Mouse (Mus musculus) cerebellum, postnatal 10 days (tissue): ENCODE measurements at regions not wholly inside any gene's neighbourhood (a gene's known extent, or its start where the extent isn't known, plus 50 kb on each side); places are given as distances from the start of the nearest gene placed in this dataset.

Experiments used
- DNase-seq, 2 experiments: peaks; one replicate each; pipeline ENCODE4 v3.0.0; 2021; ENCODE audit warnings: mixed read lengths in 2 of 2

GRCm38 (mm10) chr1:128824916-128825683, 233.0 kb upstream of the Cxcr4 start:
- peak; percentile 38 to 61 for DNase-seq

GRCm38 (mm10) chr1:128824235-128824634, 232.1 kb upstream of the Cxcr4 start:
- DNase-seq: peak; percentile 93 to 94

DNA sequence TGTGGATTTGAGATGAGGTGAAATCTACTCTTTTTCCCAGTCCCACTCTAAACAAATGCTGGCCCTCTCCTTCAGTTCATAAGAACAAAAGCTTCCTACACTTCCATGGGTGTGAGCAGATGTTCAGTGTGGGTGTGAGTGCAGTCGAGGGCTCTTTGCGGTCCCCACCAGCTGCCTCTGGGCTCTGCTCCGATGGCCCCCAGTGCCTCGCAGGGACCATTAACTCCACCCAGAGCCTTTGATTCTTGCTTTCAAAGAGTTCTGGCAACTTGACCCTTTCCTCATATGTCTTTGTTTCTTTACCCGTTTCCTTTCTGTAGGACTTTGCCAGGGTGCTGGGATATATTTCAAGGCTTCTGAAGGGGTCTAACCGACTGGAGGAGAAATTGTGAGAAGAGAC, 229.9 kb upstream of the Cxcr4 start:
- no peak for DNase-seq

DNA sequence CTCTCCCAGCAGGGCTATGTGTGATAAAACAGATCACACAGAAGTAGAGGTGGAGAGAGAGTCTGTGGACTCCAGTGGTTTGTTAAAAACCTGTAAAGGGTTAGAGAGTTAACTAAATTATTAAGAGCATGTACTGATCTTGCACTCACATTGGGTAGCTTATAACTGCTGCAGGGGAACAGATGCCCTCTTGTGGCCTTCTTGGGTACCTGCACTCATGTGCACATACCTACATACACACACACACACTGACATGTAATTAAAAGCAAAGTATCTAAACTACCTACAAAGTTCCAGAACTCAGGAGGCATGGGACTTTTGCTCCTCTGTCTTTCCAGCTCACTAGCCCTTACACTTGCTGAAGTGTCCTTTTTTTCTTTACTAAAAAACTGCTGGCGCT, 228.4 kb upstream of the Cxcr4 start:
- no peak for DNase-seq

GRCm38 (mm10) chr1:128819611-128820010, 227.5 kb upstream of the Cxcr4 start:
- DNase-seq: no peak

GRCm38 (mm10) chr1:128813379-128813778, 221.3 kb upstream of the Cxcr4 start:
- no peak for DNase-seq

GRCm38 (mm10) chr1:128810860-128811259, 218.8 kb upstream of the Cxcr4 start:
- DNase-seq: no peak

DNA sequence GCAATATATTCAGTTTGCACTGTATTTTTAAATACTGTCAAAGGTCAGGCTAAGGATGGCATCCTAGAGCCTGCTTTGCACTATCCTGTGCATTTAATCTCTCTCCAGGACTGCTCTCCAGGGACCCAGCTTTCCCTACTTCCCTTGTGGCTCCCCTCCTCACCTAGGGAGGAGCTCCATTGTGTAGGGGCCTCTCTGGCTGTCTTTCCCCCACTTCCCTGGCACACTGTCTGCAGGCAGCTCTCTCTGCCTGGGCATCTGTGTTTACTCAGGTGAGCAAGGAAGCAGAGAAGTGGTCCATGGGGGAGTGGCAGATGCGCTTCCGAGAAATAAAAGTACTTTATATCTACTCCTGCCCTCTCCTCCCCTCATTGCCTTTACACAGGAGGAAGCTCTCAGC, 218.0 kb upstream of the Cxcr4 start:
- DNase-seq: no peak

GRCm38 (mm10) chr1:128809601-128810000, 217.5 kb upstream of the Cxcr4 start:
- peak; percentile 38 to 56 for DNase-seq

GRCm38 (mm10) chr1:128808599-128808998, 216.5 kb upstream of the Cxcr4 start:
- DNase-seq: no peak

GRCm38 (mm10) chr1:128805687-128806653, 213.9 kb upstream of the Cxcr4 start:
- DNase-seq: peak; percentile 42 to 44

DNA sequence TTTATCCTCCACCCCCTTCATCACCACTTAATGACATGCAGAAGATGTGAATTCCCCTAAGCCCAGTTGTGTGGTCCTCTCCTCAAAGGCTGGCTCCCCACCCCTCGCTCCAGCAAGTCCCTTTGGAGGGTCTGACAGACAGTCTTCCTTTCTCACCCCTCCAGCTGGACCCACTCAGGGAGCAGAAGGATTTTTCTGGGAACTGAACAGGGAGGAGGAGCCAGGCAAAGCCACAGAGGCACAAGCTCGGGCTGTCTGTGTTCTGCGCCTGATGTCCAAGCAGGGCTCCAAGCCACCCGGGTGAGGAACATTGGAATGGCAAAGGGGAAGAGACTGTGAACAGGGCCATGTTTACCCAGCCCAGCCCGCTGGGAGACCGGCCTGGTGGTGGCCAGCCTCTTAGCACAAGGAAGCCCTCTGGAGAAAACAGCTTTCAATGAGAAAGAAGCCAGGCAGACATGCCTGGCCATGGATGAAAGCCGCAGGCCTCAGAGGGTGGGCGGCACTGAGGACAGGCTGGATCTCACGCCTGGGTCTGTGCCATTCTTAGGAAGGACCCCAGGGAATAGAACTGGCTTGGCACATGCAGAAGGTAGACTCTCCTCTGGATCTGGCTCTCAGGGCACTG, 211.5 kb upstream of the Cxcr4 start:
- DNase-seq: peak; percentile 52 to 65

DNA sequence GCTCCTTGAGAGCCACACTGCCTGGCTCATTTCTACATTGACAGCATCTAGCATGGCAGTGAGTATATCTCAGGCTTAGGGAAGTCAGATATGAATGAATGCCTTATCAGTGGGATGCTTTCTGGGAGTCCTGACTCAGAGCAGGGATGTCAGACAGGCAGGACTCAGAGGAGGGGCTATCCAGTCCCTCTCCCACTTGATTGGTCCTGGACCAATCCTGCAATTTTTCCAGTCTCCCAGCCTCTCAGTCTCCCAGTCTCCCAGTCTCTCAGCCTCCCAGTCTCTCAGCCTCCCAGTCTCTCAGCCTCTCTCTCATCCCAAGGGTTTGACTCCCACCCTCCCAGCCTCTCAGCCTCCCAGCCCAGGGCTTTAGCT, 211.0 kb upstream of the Cxcr4 start:
- no peak for DNase-seq

- DNase-seq: no peak
Measured at GRCm38 (mm10) chr1:128798721-128799120, 206.6 kb upstream of the Cxcr4 start.

GRCm38 (mm10) chr1:128795654-128796053, 203.6 kb upstream of the Cxcr4 start:
- no peak for DNase-seq

- no peak for DNase-seq
Measured at GRCm38 (mm10) chr1:128790881-128791280, 198.8 kb upstream of the Cxcr4 start.

- peak; percentile 38 to 55 for DNase-seq
Measured at GRCm38 (mm10) chr1:128789567-128790335, 197.7 kb upstream of the Cxcr4 start.

- DNase-seq: peak in 1 of 2 experiments; percentile 22
Measured at GRCm38 (mm10) chr1:128788227-128788626, 196.1 kb upstream of the Cxcr4 start.

DNA sequence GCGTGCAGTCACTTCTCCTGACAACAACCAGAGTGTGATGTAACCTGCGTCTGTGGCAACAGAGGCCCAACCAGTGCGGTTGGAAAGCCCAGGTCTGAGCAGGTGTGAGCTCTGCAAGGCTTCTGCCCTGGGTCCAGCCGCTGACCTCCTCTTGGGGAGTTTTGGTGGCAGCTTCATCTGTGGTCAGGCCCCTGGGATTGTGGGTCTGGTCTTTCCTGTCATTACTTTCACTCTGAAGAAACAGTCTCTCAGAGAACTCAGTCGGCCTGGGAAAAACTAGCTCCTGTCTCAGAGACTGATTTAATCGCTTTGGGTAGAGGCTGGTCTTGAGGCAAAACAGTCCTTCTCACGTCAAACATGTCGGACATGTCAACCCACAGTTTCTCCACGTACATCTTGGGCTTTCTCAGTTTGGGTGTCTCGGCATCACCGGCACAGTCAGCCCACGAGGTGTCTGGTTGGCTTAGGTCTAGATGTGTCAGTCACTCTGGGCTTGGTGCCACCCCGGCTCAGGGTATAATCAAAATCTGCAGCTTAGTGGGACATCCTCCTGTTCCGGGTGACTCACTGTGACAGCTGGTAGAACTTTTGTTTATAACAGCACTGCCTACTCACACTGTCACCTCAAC, 195.0 kb upstream of the Cxcr4 start:
- peak; percentile 64 to 72 for DNase-seq

GRCm38 (mm10) chr1:128782286-128782685, 190.2 kb upstream of the Cxcr4 start:
- DNase-seq: no peak

DNA sequence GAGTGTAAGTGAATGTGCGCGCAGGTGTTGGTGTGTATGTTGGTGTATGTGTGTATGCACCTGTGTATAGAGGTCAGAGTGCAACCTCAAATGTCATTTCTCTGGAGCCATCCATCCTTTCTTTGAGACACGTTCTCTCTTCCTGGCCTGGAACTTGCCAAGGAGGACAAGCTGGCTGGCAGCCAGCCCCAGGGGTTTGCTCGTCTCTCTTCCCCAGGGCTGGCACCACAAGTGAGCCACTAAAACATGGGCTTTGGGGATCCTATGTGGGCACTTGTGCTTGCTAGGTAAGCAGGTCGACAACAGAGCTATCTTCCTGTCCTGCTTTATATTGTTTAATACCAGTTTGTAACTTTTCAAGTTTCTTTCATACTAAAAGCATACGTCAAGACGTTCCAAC, 189.8 kb upstream of the Cxcr4 start:
- DNase-seq: peak in 1 of 2 experiments; percentile 32

DNA sequence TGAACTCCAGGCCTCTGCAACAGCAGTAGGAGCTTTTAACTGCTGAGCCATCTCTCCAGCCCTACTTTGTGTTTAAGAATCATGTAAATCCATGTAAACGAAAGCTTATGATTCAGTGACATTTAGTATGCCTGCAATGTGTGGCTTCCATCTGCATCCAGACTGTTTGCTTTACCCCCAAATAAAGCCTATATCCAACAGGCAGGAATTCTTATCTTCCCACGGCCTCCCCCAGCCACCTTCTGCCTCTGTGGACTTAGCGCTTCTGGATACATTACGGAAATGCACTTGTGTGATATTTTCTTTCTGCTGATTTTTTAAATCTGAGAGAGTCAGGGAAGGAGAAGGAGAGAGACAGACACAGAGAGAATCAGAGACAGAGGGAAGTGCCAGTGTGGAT, 189.2 kb upstream of the Cxcr4 start:
- DNase-seq: no peak
